Mouse (Mus musculus) myocyte (in vitro differentiated cells): ENCODE measurements around the gene Zc3hav1l. TPM values are rescaled to one million over a fixed set of nuclear protein-coding genes. Genes with fewer than 3 reads are reported as not detected.

Experiments
- H3K27me3 ChIP-seq: one replicate; pipeline ENCODE4 v1.6.1; 2011; ENCODE audit not compliant: control insufficient read depth, insufficient read depth, insufficient read length
- H3K36me3 ChIP-seq: one replicate; pipeline ENCODE4 v1.6.1; 2011; ENCODE audit not compliant: control insufficient read depth, insufficient read depth
- H3K4me2 ChIP-seq: one replicate; pipeline ENCODE4 v1.6.1; 2011; ENCODE audit warnings: low read depth, control low read depth
- H3K4me3 ChIP-seq: one replicate; pipeline ENCODE4 v1.5.1; 2011; ENCODE audit warnings: mild to moderate bottlenecking, control low read depth, moderate library complexity
- H3K79me2 ChIP-seq: one replicate; pipeline ENCODE4 v1.6.1; 2011; ENCODE audit not compliant: control insufficient read depth, insufficient read depth
- H3ac ChIP-seq: one replicate; pipeline ENCODE4 v1.6.1; 2011; ENCODE audit not compliant: control insufficient read depth, insufficient read length
- CEBPB ChIP-seq: IDR thresholded peaks from 2 replicates; pipeline ENCODE4 v1.6.1; 2011; ENCODE audit warnings: mild to moderate bottlenecking, moderate library complexity; ENCODE audit not compliant: poor library complexity, insufficient read depth, severe bottlenecking
- E2F4 ChIP-seq: IDR thresholded peaks from one replicate; pipeline ENCODE4 v1.6.1; 2011; ENCODE audit warnings: mild to moderate bottlenecking, control low read depth, moderate library complexity; ENCODE audit not compliant: insufficient read depth
- MAX ChIP-seq: IDR thresholded peaks from one replicate; pipeline ENCODE4 v1.6.1; 2011; ENCODE audit warnings: low read depth, mild to moderate bottlenecking, control low read depth
- MYOD1 ChIP-seq, 3 experiments: IDR thresholded peaks; one replicate each; pipeline ENCODE4 v1.6.1; 2011; ENCODE audit warnings: control low read depth in 2 of 3, low read depth in 2 of 3, mild to moderate bottlenecking in 2 of 3, moderate library complexity in 1 of 3; ENCODE audit not compliant: insufficient read length in 2 of 3, control insufficient read depth in 1 of 3
- MYOG ChIP-seq, 3 experiments: IDR thresholded peaks; one replicate each; pipeline ENCODE4 v1.6.1; 2011; ENCODE audit warnings: control low read depth in 2 of 3, low read depth in 2 of 3, mild to moderate bottlenecking in 2 of 3; ENCODE audit not compliant: insufficient read length in 2 of 3, control insufficient read depth in 1 of 3, insufficient read depth in 1 of 3
- POLR2A ChIP-seq: IDR thresholded peaks from one replicate; pipeline ENCODE4 v1.6.1; 2011; ENCODE audit warnings: low read depth, mild to moderate bottlenecking, control low read depth, moderate library complexity; ENCODE audit not compliant: insufficient read length
- POLR2AphosphoS2 ChIP-seq: IDR thresholded peaks from one replicate; pipeline ENCODE4 v1.6.1; 2011; ENCODE audit warnings: low read depth, control low read depth; ENCODE audit not compliant: insufficient read length
- REST ChIP-seq: IDR thresholded peaks from one replicate; pipeline ENCODE4 v1.6.1; 2011; ENCODE audit warnings: mild to moderate bottlenecking, control low read depth, moderate library complexity; ENCODE audit not compliant: insufficient read depth, insufficient read length
- SRF ChIP-seq: IDR thresholded peaks from one replicate; pipeline ENCODE4 v1.6.1; 2011; ENCODE audit warnings: low read depth; ENCODE audit not compliant: control insufficient read depth, insufficient read length
- TCF12 ChIP-seq: IDR thresholded peaks from one replicate; pipeline ENCODE4 v1.6.1; 2011; ENCODE audit warnings: mild to moderate bottlenecking, control low read depth; ENCODE audit not compliant: poor library complexity, insufficient read depth, severe bottlenecking
- TCF3 ChIP-seq: IDR thresholded peaks from one replicate; pipeline ENCODE4 v1.6.1; 2011; ENCODE audit warnings: low read depth, control low read depth; ENCODE audit not compliant: insufficient read length
- USF1 ChIP-seq: IDR thresholded peaks from one replicate; pipeline ENCODE4 v1.6.1; 2011; ENCODE audit warnings: low read depth, mild to moderate bottlenecking, control low read depth, moderate library complexity
- polyA plus RNA-seq: library from polyadenylated mRNA; unstranded; fragments of >200 nt; fragmentation: generic; extraction: Trizol; gene quantifications from one replicate; pipeline ENCODE4 v1.2.1, GENCODE M21; 2012; ENCODE audit warnings: missing spikeins

Zc3hav1l gene
- polyA plus RNA-seq, 1 experiment, result 0.92 TPM

- H3K36me3 ChIP-seq, result peaks cover 27% of the 10 kb centered on the region
- no peaks in the 10 kb centered on the region for H3K27me3 ChIP-seq
- peaks cover 71% of the 10 kb centered on the region for H3K79me2 ChIP-seq
- no peak overlapping the region for H3ac ChIP-seq
- TF ChIP-seq POLR2AphosphoS2 (peak; percentile 29), SRF (no peak)
- no peak overlapping the region for H3K4me3 ChIP-seq
- H3K4me2 ChIP-seq, result no peak overlapping the region
These were observed 44.5 kb upstream of the Zc3hav1l start for GRCm38 (mm10) chr6:38343581-38343980.

GRCm38 (mm10) chr6:38342666-38342992 is 43.6 kb upstream of the Zc3hav1l start:
- H3K36me3 ChIP-seq, result peaks cover 37% of the 10 kb centered on the region
- TF ChIP-seq CEBPB, result no peak
- TF ChIP-seq MAX, result no peak
- no peak for TF ChIP-seq POLR2A
- TF ChIP-seq TCF12, result no peak
- TF ChIP-seq E2F4, result no peak
- TF ChIP-seq MYOG (IDR thresholded peaks at IDR 0.05; ENCODE audit: control insufficient read depth in 1 of 3, insufficient read depth in 1 of 3, insufficient read length in 2 of 3, low read depth in 2 of 3), result no peak
- no peak for TF ChIP-seq USF1
- TF ChIP-seq POLR2AphosphoS2, result no peak
- no peak for TF ChIP-seq MYOD1 (IDR thresholded peaks at IDR 0.05; ENCODE audit: control insufficient read depth in 1 of 3, insufficient read length in 2 of 3, low read depth in 2 of 3)
- TF ChIP-seq SRF, result no peak
- no peak for TF ChIP-seq REST
- no peak overlapping the region for H3K4me2 ChIP-seq
- H3K4me3 ChIP-seq, result no peak overlapping the region
- peaks cover 65% of the 10 kb centered on the region for H3K79me2 ChIP-seq
- H3ac ChIP-seq, result no peak overlapping the region
- H3K27me3 ChIP-seq, result no peaks in the 10 kb centered on the region

GRCm38 (mm10) chr6:38341751-38342665 is 42.9 kb upstream of the Zc3hav1l start:
- TF ChIP-seq SRF (no peak), POLR2AphosphoS2 (peak; percentile 6)
- H3K4me3 ChIP-seq, result no peak overlapping the region

GRCm38 (mm10) chr6:38339078-38339477 is 40.0 kb upstream of the Zc3hav1l start:
- H3K27me3 ChIP-seq, result no peaks in the 10 kb centered on the region
- no peak overlapping the region for H3K4me2 ChIP-seq
- H3ac ChIP-seq, result no peak overlapping the region
- no peak for TF ChIP-seq MYOD1 (IDR thresholded peaks at IDR 0.05; ENCODE audit: control insufficient read depth in 1 of 3, insufficient read length in 2 of 3, low read depth in 2 of 3)
- no peak for TF ChIP-seq POLR2A
- TF ChIP-seq POLR2AphosphoS2, result no peak
- TF ChIP-seq TCF12, result no peak
- TF ChIP-seq TCF3, result no peak
- TF ChIP-seq REST, result no peak
- no peak for TF ChIP-seq E2F4
- TF ChIP-seq CEBPB, result no peak
- TF ChIP-seq MAX, result no peak
- TF ChIP-seq MYOG (IDR thresholded peaks at IDR 0.05; ENCODE audit: control insufficient read depth in 1 of 3, insufficient read depth in 1 of 3, insufficient read length in 2 of 3, low read depth in 2 of 3), result no peak
- TF ChIP-seq USF1, result no peak
- TF ChIP-seq SRF, result no peak
- peaks cover 58% of the 10 kb centered on the region for H3K36me3 ChIP-seq
- peaks cover 30% of the 10 kb centered on the region for H3K79me2 ChIP-seq
- H3K4me3 ChIP-seq, result no peak overlapping the region

More at GRCm38 (mm10) chr6:38341751-38342665, 42.9 kb upstream of the Zc3hav1l start:
- Histone ChIP-seq H3K27me3 (no peaks in the 10 kb centered on the region), H3K36me3 (peaks cover 41% of the 10 kb centered on the region), H3K4me2 (no peak overlapping the region), H3ac (no peak overlapping the region), H3K79me2 (peaks cover 59% of the 10 kb centered on the region)

- H3ac ChIP-seq, result no peak overlapping the region
- peaks cover 19% of the 10 kb centered on the region for H3K79me2 ChIP-seq
- peaks cover 62% of the 10 kb centered on the region for H3K36me3 ChIP-seq
- no peak overlapping the region for H3K4me2 ChIP-seq
- TF ChIP-seq TCF3 (no peak), TCF12 (no peak), POLR2A (no peak), USF1 (no peak), CEBPB (no peak), MAX (no peak), E2F4 (no peak), REST (no peak), MYOD1 (IDR thresholded peaks at IDR 0.05; ENCODE audit: control insufficient read depth in 1 of 3, insufficient read length in 2 of 3, low read depth in 2 of 3) (no peak), SRF (no peak), MYOG (IDR thresholded peaks at IDR 0.05; ENCODE audit: control insufficient read depth in 1 of 3, insufficient read depth in 1 of 3, insufficient read length in 2 of 3, low read depth in 2 of 3) (no peak), POLR2AphosphoS2 (no peak)
- H3K4me3 ChIP-seq, result no peak overlapping the region
- no peaks in the 10 kb centered on the region for H3K27me3 ChIP-seq
These were observed 38.9 kb upstream of the Zc3hav1l start for GRCm38 (mm10) chr6:38337951-38338350.
